Mouse (Mus musculus): ENCODE data around the gene 4930430A15Rik.

4930430A15Rik gene

DNA sequence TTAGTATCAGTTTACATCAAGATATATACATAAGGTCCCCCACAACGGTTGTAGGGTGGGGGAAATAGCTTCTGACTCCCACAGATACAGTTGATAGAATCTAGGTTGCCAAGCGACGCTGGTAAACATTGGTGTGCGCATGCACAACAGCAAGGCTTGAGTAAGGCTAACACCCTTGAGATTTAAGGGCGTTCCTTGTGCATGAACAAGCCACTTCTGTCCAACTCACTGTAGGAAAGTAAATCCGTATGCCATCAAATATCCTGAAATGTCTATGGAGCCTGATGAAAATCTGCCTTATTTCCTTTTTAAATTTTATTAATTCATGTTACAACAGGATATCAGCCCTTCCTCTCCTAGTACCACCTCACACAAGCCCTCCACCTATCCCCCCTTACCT is at the start of gene 4930430A15Rik:
TSS of gene 4930430A15Rik (minus strand) at position 101 of the 400 bp plus-strand sequence.
- DNase-seq (ENCODE audit: low spot score in 2 of 2) = no peak

DNA sequence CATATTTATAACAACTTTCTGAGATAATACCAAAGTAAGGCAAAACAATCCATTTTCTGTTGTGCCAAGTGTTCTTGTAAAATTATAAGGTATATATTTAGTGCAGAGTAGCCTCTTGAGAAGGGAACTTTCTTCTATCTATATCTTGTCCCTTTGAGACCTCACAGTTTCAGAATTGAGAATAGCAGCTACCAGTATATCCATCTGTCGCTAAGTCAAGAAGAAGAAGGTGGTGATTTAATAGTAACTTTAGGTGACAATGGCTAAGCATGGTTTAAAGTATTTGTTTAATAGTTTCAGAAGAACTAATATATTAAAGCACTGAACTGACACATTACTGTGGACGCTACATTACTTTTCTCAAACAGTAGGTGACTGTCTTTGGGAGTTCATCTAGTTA is 44.6 kb upstream of the 4930430A15Rik start, which contains the start of gene Olfr1277:
TSS of gene Olfr1277 (minus strand) at position 101 of the 400 bp plus-strand sequence.
- no peak for DNase-seq (ENCODE audit: low spot score in 2 of 2)

DNA sequence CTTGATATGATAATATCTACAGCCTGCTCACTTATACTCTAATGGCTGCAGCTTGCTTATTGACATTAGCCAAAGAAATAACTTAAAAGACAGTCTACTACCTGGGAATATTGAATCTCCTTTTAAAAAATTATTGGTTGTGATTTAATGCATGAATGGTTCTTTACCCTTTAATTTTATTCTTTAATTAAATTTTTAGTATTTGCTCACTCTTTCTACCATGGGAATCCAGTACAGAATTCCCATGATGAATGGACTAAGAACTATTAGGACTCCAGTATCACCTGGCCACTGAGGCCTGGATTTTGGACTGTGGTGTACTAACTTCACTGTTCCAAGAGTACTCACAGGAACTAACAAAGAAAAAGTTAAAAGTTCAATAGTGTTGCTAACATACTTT is 24.8 kb upstream of the 4930430A15Rik start, which contains the start of gene Olfr1276:
TSS of gene Olfr1276 (plus strand) at position 301 of the 400 bp plus-strand sequence.
- DNase-seq (ENCODE audit: low spot score in 2 of 2) = no peak

DNA sequence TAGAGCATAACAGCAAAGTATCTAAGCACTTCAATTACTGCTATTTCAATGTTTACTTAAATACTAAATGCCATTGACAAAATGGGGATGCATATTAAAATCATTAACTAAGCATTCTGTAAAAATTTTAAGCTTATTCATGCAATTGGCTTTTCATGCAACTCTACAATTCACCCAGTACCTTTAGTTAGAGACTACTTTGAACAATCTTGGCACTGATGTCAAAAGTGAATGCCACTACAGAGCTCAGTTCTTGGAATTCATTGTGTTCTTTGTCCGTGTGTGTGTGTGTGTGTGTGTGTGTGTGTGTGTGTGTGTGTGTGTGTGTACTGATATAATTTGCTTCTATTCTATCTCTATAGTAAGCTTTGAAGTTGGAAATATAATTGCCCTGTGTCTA is 5.8 kb upstream of the 4930430A15Rik start, which contains the start of gene Olfr1275:
TSS of gene Olfr1275 (minus strand) at position 101 of the 400 bp plus-strand sequence.
- DNase-seq (ENCODE audit: low spot score in 2 of 2) = no peak

DNA sequence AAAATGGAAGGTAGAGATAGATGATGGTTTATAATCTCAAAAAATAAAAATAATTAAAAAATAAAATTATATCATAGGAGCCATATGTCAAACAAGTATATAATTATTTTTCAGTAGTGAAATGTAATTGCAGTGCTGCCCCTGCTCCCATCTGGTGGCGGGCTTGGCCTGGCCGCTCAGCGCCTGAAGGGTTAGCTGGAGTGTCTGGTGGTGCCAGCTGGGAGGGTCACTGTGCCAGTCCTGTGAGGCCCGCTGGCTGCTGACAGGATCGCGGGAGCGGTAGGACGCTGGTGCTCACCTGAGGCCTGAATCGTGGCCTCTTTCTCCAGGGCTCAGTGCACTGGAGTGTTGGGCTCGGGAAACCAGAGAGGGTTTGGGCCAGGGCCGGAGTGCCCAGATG is 47.3 kb downstream of the 4930430A15Rik start:
- DNase-seq (ENCODE audit: low spot score in 2 of 2) = no peak

DNA sequence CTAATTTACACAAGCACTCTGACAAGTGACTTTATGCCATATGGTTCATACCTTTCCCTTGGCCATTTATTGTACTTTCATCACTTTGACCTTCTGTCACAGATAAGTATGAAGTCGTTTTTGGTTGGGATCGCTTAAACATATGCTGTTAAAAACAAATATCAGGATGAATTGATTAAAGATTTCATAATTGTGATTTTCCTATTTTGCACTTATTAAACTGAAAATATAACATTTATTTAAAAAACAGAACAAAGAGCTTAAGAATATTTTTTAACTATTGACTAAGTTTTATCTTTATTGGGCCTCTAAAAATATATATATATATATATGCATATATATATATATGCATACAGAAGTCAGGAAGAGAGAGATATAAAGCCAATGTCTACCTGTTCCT is 76.6 kb downstream of the 4930430A15Rik start, which contains the start of gene Gm15130:
TSS of gene Gm15130 (minus strand) at position 101 of the 400 bp plus-strand sequence.
- DNase-seq (ENCODE audit: low spot score in 2 of 2) = no peak

DNA sequence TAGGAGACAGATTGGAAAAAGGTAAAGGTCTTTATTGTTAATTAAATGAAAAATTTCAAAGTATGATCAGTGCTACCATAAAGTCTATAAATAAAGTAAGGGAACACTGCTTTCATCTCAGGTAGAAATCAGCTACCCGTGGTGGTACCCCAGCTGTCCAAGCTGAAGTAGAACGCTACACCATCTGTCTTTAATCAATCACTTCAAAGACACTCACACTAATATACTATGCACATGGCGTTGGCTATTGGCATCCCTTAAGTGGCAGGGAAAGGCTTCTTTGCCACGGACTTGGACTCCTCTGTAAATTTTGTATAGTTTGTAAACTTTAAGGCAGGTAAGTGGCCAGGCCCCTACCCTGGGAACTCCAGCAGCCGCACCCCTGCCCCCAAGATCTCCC is 93.7 kb downstream of the 4930430A15Rik start:
- DNase-seq (ENCODE audit: low spot score in 2 of 2) = no peak
